29 mouse cellular contexts compared by ENCODE assay signal in the genomic region with DNA sequence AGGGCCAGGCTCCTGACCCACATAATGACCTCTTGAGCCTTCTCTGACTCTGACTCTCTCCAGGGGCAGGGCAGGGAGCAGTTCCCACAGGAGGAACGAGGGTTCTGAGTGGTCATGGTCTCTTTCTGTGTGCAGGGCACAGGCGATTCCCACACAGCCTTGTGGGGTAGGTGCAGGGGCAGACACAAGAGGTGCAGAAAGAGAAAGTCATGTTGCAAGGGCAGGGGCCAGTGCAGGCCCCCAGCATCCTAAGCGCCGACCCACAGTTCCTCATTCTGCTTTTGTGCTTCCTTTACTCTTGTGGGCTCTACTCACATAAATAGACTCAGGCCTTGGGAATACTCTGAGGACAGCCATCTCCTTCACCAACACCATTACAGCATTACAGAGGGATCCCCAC. TPM values are rescaled to one million over a fixed set of nuclear protein-coding genes. Genes with fewer than 3 reads are reported as not detected.
"Had no signal": no experiment of that assay in that cellular context is flagged by ENCODE, and none has a peak within 500 bp of the region (broad histone marks: within the 10 kb centered on the region; RNA-seq: fewer than 3 reads in every experiment).

No protein-coding gene starts in this region.

- DNase-seq: kidney, adult 18-20 months; kidney, adult 9 months; kidney, postnatal 14 days; kidney, postnatal 4 days; left cerebral cortex, postnatal 4 days; lung, embryonic 14.5 days; right cerebral cortex, adult 18-20 months; right cerebral cortex, postnatal 14 days; right cerebral cortex, postnatal 4 days; thymus, adult 2 months; thymus, postnatal 14 days; thymus, postnatal 4 days had no signal

- H3K27me3 ChIP-seq: limb, embryonic 12.5 days; limb, embryonic 15.5 days; midbrain, embryonic 13.5 days had no signal

- H3K4me3 ChIP-seq: limb, embryonic 12.5 days; limb, embryonic 15.5 days; midbrain, embryonic 13.5 days had no signal

- H3K36me3 ChIP-seq: limb, embryonic 12.5 days; limb, embryonic 15.5 days; midbrain, embryonic 13.5 days had no signal

- H3K9me3 ChIP-seq: limb, embryonic 12.5 days; limb, embryonic 15.5 days; midbrain, embryonic 13.5 days had no signal

- ATAC-seq: lung, postnatal 0 days; midbrain, embryonic 13.5 days had no signal

- H3K4me2 ChIP-seq: limb, embryonic 12.5 days; limb, embryonic 15.5 days; lung, embryonic 14.5 days; midbrain, embryonic 13.5 days had no signal

- H3K27ac ChIP-seq: limb, embryonic 12.5 days; limb, embryonic 15.5 days; liver, embryonic 14.5 days; macrophage; midbrain, embryonic 13.5 days; stomach, postnatal 0 days had no signal

- H3K4me1 ChIP-seq: limb, embryonic 12.5 days; limb, embryonic 15.5 days; midbrain, embryonic 13.5 days had no signal

- H3K9ac ChIP-seq: limb, embryonic 12.5 days; limb, embryonic 15.5 days; liver, embryonic 14.5 days; lung, embryonic 14.5 days; midbrain, embryonic 13.5 days had no signal

RNA-seq across cellular contexts. Expression of a gene that starts 1.2 kb away (rescaled TPM):
- total RNA-seq: layer of hippocampus, adult 18-20 months; layer of hippocampus, postnatal 14 days; left cerebral cortex, adult 8-10 months; left cerebral cortex, postnatal 14 days; left cerebral cortex, postnatal 4 days; megakaryocyte-erythroid progenitor cell, adult 5-6 weeks had no signal
- polyA plus RNA-seq: kidney, embryonic 16.5 days; limb, embryonic 12.5 days; lung, embryonic 14.5 days; midbrain, embryonic 13.5 days; midbrain, postnatal 0 days; neural tube, embryonic 11.5 days; neural tube, embryonic 14.5 days; stomach, embryonic 14.5 days had no signal
